In genomic region chr19:24511939-24512338, GRCm38 (mm10) we compare ENCODE assay signal across 19 mouse cellular contexts. TPM values are rescaled to one million over a fixed set of nuclear protein-coding genes. Genes with fewer than 3 reads are reported as not detected.
A peak's percentile ranks its signal among the peaks of the same experiment; 100 is the strongest.
DNase-seq lines count a peak whose midpoint lies in the region; ATAC-seq and TF ChIP-seq lines count a peak whose summit lies in the region.
"Had no signal": no experiment of that assay in that cellular context is flagged by ENCODE, and none has a peak within 500 bp of the region (broad histone marks: within the 10 kb centered on the region; RNA-seq: fewer than 3 reads in every experiment).

No protein-coding gene starts in this region.

- H3K36me3 ChIP-seq in heart, embryonic 11.5 days (ENCODE audit: control insufficient read depth, insufficient read depth, low read length), result no peaks in the 10 kb centered on the region
- H3K36me3 ChIP-seq in liver, embryonic 13.5 days, result no peaks in the 10 kb centered on the region
- no peaks in the 10 kb centered on the region for H3K36me3 ChIP-seq in liver, postnatal 0 days (replicated peaks; ENCODE audit: insufficient read depth, low read length)
- no peaks in the 10 kb centered on the region for H3K36me3 ChIP-seq in kidney, embryonic 16.5 days (ENCODE audit: insufficient read depth, low read length)
- H3K36me3 ChIP-seq: embryonic facial prominence, embryonic 10.5 days; hindbrain, embryonic 15.5 days had no signal

- peaks cover 60% of the 10 kb centered on the region for H3K4me1 ChIP-seq in heart, embryonic 11.5 days (ENCODE audit: control insufficient read depth, insufficient read depth, low read length)
- peaks cover 95% of the 10 kb centered on the region for H3K4me1 ChIP-seq in liver, embryonic 13.5 days (replicated peaks)
- H3K4me1 ChIP-seq in liver, postnatal 0 days (ENCODE audit: insufficient read depth), result peaks cover 48% of the 10 kb centered on the region
- H3K4me1 ChIP-seq in kidney, embryonic 16.5 days (ENCODE audit: insufficient read depth, low read length), result 0 out of 2 replicates have a peak, but pooled peaks cover 5% of the 10 kb centered on the region

- no peaks in the 10 kb centered on the region for H3K9me3 ChIP-seq in heart, embryonic 11.5 days (replicated peaks; ENCODE audit: control insufficient read depth, low read length)
- H3K9me3 ChIP-seq in liver, embryonic 13.5 days (replicated peaks), result no peaks in the 10 kb centered on the region
- no peaks in the 10 kb centered on the region for H3K9me3 ChIP-seq in liver, postnatal 0 days (ENCODE audit: low read length)
- H3K9me3 ChIP-seq in kidney, embryonic 16.5 days (ENCODE audit: low read length), result no peaks in the 10 kb centered on the region
- H3K9me3 ChIP-seq: embryonic facial prominence, embryonic 10.5 days; forebrain, embryonic 13.5 days; hindbrain, embryonic 15.5 days had no signal

- 77% methylated on average over 7 of the region's 7 CpGs for WGBS in heart, embryonic 11.5 days (ENCODE audit: insufficient replicate concordance)
- WGBS in liver, embryonic 13.5 days (ENCODE audit: insufficient replicate concordance), result 79% methylated on average over 7 of the region's 7 CpGs
- 83% methylated on average over 7 of the region's 7 CpGs for WGBS in liver, postnatal 0 days (ENCODE audit: insufficient replicate concordance)
- 70% methylated on average over 7 of the region's 7 CpGs for WGBS in kidney, embryonic 16.5 days

- no peak for TF ChIP-seq CTCF in liver, postnatal 0 days (IDR thresholded peaks at IDR 0.05; ENCODE audit: low read depth)

- TF ChIP-seq EP300 in liver, postnatal 0 days (IDR thresholded peaks at IDR 0.05; ENCODE audit: low read depth), result no peak

- no peak overlapping the region for H3K4me2 ChIP-seq in heart, embryonic 11.5 days
- peak overlapping the region; percentile 74 for H3K4me2 ChIP-seq in liver, embryonic 13.5 days
- H3K4me2 ChIP-seq in liver, postnatal 0 days (ENCODE audit: low read depth, low read length), result no peak overlapping the region
- no peak overlapping the region for H3K4me2 ChIP-seq in kidney, embryonic 16.5 days (replicated peaks; ENCODE audit: low read depth, low read length)
- H3K4me2 ChIP-seq: forebrain, embryonic 13.5 days; hindbrain, embryonic 15.5 days had no signal

- peak overlapping the region; percentile 24; the same call in 1 of the 2 replicates for H3K27ac ChIP-seq in heart, embryonic 11.5 days (ENCODE audit: low read depth, low read length)
- peak overlapping the region; percentile 99 for H3K27ac ChIP-seq in liver, embryonic 13.5 days
- H3K27ac ChIP-seq in liver, postnatal 0 days (ENCODE audit: low read depth), result peak overlapping the region; percentile 96
- no peak overlapping the region for H3K27ac ChIP-seq in kidney, embryonic 16.5 days (ENCODE audit: low read length)
- H3K27ac ChIP-seq: embryonic facial prominence, embryonic 10.5 days; forebrain, embryonic 13.5 days; hindbrain, embryonic 15.5 days had no signal

- no peak overlapping the region for H3K9ac ChIP-seq in heart, embryonic 11.5 days (ENCODE audit: low read depth, low read length)
- H3K9ac ChIP-seq in liver, embryonic 13.5 days, result peak overlapping the region; percentile 67
- no peak overlapping the region for H3K9ac ChIP-seq in liver, postnatal 0 days (replicated peaks)
- H3K9ac ChIP-seq in kidney, embryonic 16.5 days (replicated peaks; ENCODE audit: low read length), result no peak overlapping the region
- H3K9ac ChIP-seq: forebrain, embryonic 13.5 days; hindbrain, embryonic 15.5 days had no signal

- no peaks in the 10 kb centered on the region for H3K27me3 ChIP-seq in heart, embryonic 11.5 days (ENCODE audit: control insufficient read depth, insufficient read depth, low read length)
- H3K27me3 ChIP-seq in liver, embryonic 13.5 days, result no peaks in the 10 kb centered on the region
- no peaks in the 10 kb centered on the region for H3K27me3 ChIP-seq in liver, postnatal 0 days (ENCODE audit: insufficient read depth, low read length)
- H3K27me3 ChIP-seq in kidney, embryonic 16.5 days (ENCODE audit: insufficient read depth, low read length), result no peaks in the 10 kb centered on the region
- H3K27me3 ChIP-seq: CH12.LX; forebrain, embryonic 13.5 days; hindbrain, embryonic 15.5 days had no signal

- no peak for DNase-seq in heart, adult 18-20 months
- peak; percentile 31 for DNase-seq in right cerebral cortex, adult 18-20 months
- no peak for DNase-seq in right cerebral cortex, adult 2 months (ENCODE audit: low spot score in 2 of 2)
- DNase-seq in liver, embryonic 13.5 days, result no peak
- no peak for DNase-seq in liver, postnatal 0 days
- DNase-seq in ovary, postnatal 36 days (ENCODE audit: low spot score), result no peak
- DNase-seq: adrenal gland, postnatal 14 days; cerebellum, adult 2 months; cerebellum, postnatal 10 days; gastrocnemius, postnatal 14 days; heart, postnatal 36 days had no signal

- H3K4me3 ChIP-seq in heart, embryonic 11.5 days (ENCODE audit: low read depth, low read length), result no peak overlapping the region
- H3K4me3 ChIP-seq in liver, embryonic 13.5 days (replicated peaks), result no peak overlapping the region
- H3K4me3 ChIP-seq in liver, postnatal 0 days (ENCODE audit: low read depth, low read length), result no peak overlapping the region
- no peak overlapping the region for H3K4me3 ChIP-seq in kidney, embryonic 16.5 days (ENCODE audit: low read length)
- H3K4me3 ChIP-seq: embryonic facial prominence, embryonic 10.5 days; forebrain, embryonic 13.5 days; hindbrain, embryonic 15.5 days had no signal

- ATAC-seq in heart, embryonic 11.5 days (replicated peaks; ENCODE audit: insufficient number of reproducible peaks, low FRiP score, low TSS enrichment), result no peak
- no peak for ATAC-seq in liver, embryonic 13.5 days (ENCODE audit: low read depth)
- ATAC-seq in liver, postnatal 0 days, result no peak
- ATAC-seq in kidney, embryonic 16.5 days (ENCODE audit: low FRiP score, low TSS enrichment), result no peak
- ATAC-seq: activated CD4-positive, CD25-positive, alpha-beta regulatory T cell, adult 4 months; forebrain, embryonic 13.5 days; Patski had no signal

RNA-seq across cellular contexts. Expression of gene Fam122a, which starts 34.8 kb away (rescaled TPM):
- 42.6 and 43.5 TPM in 2 replicates for polyA plus RNA-seq in heart, embryonic 11.5 days (2014; fragmentation: Nextera tagmentation; extraction: Ambion mirVana)
- 10 to 100 TPM; 26.3 to 27.6 TPM for total RNA-seq in heart, adult 18-20 months (2021)
- 29.7 and 34.6 TPM in 2 replicates for polyA plus RNA-seq in liver, embryonic 13.5 days (2015; fragmentation: Nextera tagmentation; extraction: Ambion mirVana)
- polyA plus RNA-seq in liver, postnatal 0 days (2015; fragmentation: Nextera tagmentation; extraction: Ambion mirVana), result 28.6 and 30.6 TPM in 2 replicates
- 39.7 and 53.3 TPM in 2 replicates for polyA plus RNA-seq in kidney, embryonic 16.5 days (2015; fragmentation: Nextera tagmentation; extraction: Ambion mirVana)

RNA-seq across cellular contexts. Expression of gene Pip5k1b, which starts 43.7 kb away (rescaled TPM):
- 12.3 TPM in 2 replicates for polyA plus RNA-seq in heart, embryonic 11.5 days (2014; fragmentation: Nextera tagmentation; extraction: Ambion mirVana)
- 10 to 100 TPM; 20.3 to 21.3 TPM for total RNA-seq in heart, adult 18-20 months (2021)
- 8.5 and 10.2 TPM in 2 replicates for polyA plus RNA-seq in liver, embryonic 13.5 days (2015; fragmentation: Nextera tagmentation; extraction: Ambion mirVana)
- polyA plus RNA-seq in liver, postnatal 0 days (2015; fragmentation: Nextera tagmentation; extraction: Ambion mirVana), result 3.0 and 4.4 TPM in 2 replicates
- 2.1 and 2.2 TPM in 2 replicates for polyA plus RNA-seq in kidney, embryonic 16.5 days (2015; fragmentation: Nextera tagmentation; extraction: Ambion mirVana)
